Mouse (Mus musculus): ENCODE data around the gene Hoxc4. TPM values are rescaled to one million over a fixed set of nuclear protein-coding genes. Genes with fewer than 3 reads are reported as not detected.

The Hoxc4 gene
- total and polyA plus RNA-seq, 2 experiments from 2014 or later: not detected

- Histone ChIP-seq H3K27ac (ENCODE audit: low read depth) (no peak overlapping the region), H3K4me2 (ENCODE audit: low read depth, low read length) (peak overlapping the region; percentile 17; the same call in 1 of the 2 replicates), H3K36me3 (replicated peaks; ENCODE audit: control insufficient read depth, insufficient read depth, low read length) (no peaks in the 10 kb centered on the region), H3K27me3 (ENCODE audit: control insufficient read depth, insufficient read depth, low read length) (peaks cover 89% of the 10 kb centered on the region), H3K4me1 (ENCODE audit: control insufficient read depth, insufficient read depth) (no peaks in the 10 kb centered on the region), H3K4me3 (ENCODE audit: low read depth, low read length) (0 out of 2 replicates have a peak overlapping the region, but pooled peaks have one; percentile 6), H3K9ac (replicated peaks; ENCODE audit: low read depth, low read length) (no peak overlapping the region), H3K9me3 (replicated peaks; ENCODE audit: control insufficient read depth, low read length) (no peaks in the 10 kb centered on the region)
- no peak for DNase-seq (ENCODE audit: low spot score)
- no peak for TF ChIP-seq EP300 (IDR thresholded peaks at IDR 0.05; ENCODE audit: low read depth)
- TF ChIP-seq CTCF (IDR thresholded peaks at IDR 0.05; ENCODE audit: low read depth): no peak
- no peak for ATAC-seq (ENCODE audit: insufficient read depth, low read depth)
- under 1% methylated on average over 18 of the region's 18 CpGs for WGBS
Measured at GRCm38 (mm10) chr15:103069173-103069572, 50.4 kb downstream of the Hoxc4 start.

GRCm38 (mm10) chr15:103071266-103071665 is 52.5 kb downstream of the Hoxc4 start:
- H3K27ac ChIP-seq (ENCODE audit: low read depth): no peak overlapping the region
- no peak for DNase-seq (ENCODE audit: low spot score)
- H3K4me1 ChIP-seq (ENCODE audit: control insufficient read depth, insufficient read depth): no peaks in the 10 kb centered on the region
- 36% methylated on average over 5 of the region's 5 CpGs for WGBS
- no peak overlapping the region for H3K4me3 ChIP-seq (ENCODE audit: low read depth, low read length)
- peaks cover 88% of the 10 kb centered on the region for H3K27me3 ChIP-seq (ENCODE audit: control insufficient read depth, insufficient read depth, low read length)
- no peak overlapping the region for H3K4me2 ChIP-seq (ENCODE audit: low read depth, low read length)
- H3K36me3 ChIP-seq (replicated peaks; ENCODE audit: control insufficient read depth, insufficient read depth, low read length): no peaks in the 10 kb centered on the region
- TF ChIP-seq CTCF (IDR thresholded peaks at IDR 0.05; ENCODE audit: low read depth) (no peak), EP300 (IDR thresholded peaks at IDR 0.05; ENCODE audit: low read depth) (no peak)
- H3K9me3 ChIP-seq (replicated peaks; ENCODE audit: control insufficient read depth, low read length): no peaks in the 10 kb centered on the region
- no peak for ATAC-seq (ENCODE audit: insufficient read depth, low read depth)
- H3K9ac ChIP-seq (replicated peaks; ENCODE audit: low read depth, low read length): no peak overlapping the region

GRCm38 (mm10) chr15:103074663-103075415 is 56.1 kb downstream of the Hoxc4 start:
- H3K27ac ChIP-seq (ENCODE audit: low read depth): no peak overlapping the region
- H3K36me3 ChIP-seq (replicated peaks; ENCODE audit: control insufficient read depth, insufficient read depth, low read length): no peaks in the 10 kb centered on the region
- H3K4me3 ChIP-seq (ENCODE audit: low read depth, low read length): no peak overlapping the region
- TF ChIP-seq CTCF (IDR thresholded peaks at IDR 0.05; ENCODE audit: low read depth): no peak
- no peak for TF ChIP-seq EP300 (IDR thresholded peaks at IDR 0.05; ENCODE audit: low read depth)
- no peaks in the 10 kb centered on the region for H3K4me1 ChIP-seq (ENCODE audit: control insufficient read depth, insufficient read depth)
- ATAC-seq (ENCODE audit: insufficient read depth, low read depth): no peak
- H3K27me3 ChIP-seq (ENCODE audit: control insufficient read depth, insufficient read depth, low read length): peaks cover 54% of the 10 kb centered on the region
- H3K9me3 ChIP-seq (replicated peaks; ENCODE audit: control insufficient read depth, low read length): no peaks in the 10 kb centered on the region
- H3K4me2 ChIP-seq (ENCODE audit: low read depth, low read length): no peak overlapping the region
- no peak for DNase-seq (ENCODE audit: low spot score)
- H3K9ac ChIP-seq (replicated peaks; ENCODE audit: low read depth, low read length): no peak overlapping the region
- WGBS: 25% methylated on average over 11 of the region's 11 CpGs

- Histone ChIP-seq H3K9ac (replicated peaks; ENCODE audit: low read depth, low read length) (no peak overlapping the region), H3K4me1 (ENCODE audit: control insufficient read depth, insufficient read depth) (no peaks in the 10 kb centered on the region), H3K27me3 (ENCODE audit: control insufficient read depth, insufficient read depth, low read length) (peaks cover 49% of the 10 kb centered on the region), H3K27ac (ENCODE audit: low read depth) (no peak overlapping the region), H3K4me3 (ENCODE audit: low read depth, low read length) (no peak overlapping the region), H3K4me2 (ENCODE audit: low read depth, low read length) (no peak overlapping the region), H3K9me3 (replicated peaks; ENCODE audit: control insufficient read depth, low read length) (no peaks in the 10 kb centered on the region), H3K36me3 (replicated peaks; ENCODE audit: control insufficient read depth, insufficient read depth, low read length) (no peaks in the 10 kb centered on the region)
- TF ChIP-seq EP300 (IDR thresholded peaks at IDR 0.05; ENCODE audit: low read depth) (no peak), CTCF (IDR thresholded peaks at IDR 0.05; ENCODE audit: low read depth) (no peak)
- ATAC-seq (ENCODE audit: insufficient read depth, low read depth): no peak
- 56% methylated on average over 2 of the region's 2 CpGs for WGBS
- no peak for DNase-seq (ENCODE audit: low spot score)
Measured at GRCm38 (mm10) chr15:103077673-103078072, 58.9 kb downstream of the Hoxc4 start.

- WGBS: 29% methylated on average over 4 of the region's 4 CpGs
- no peak for TF ChIP-seq EP300 (IDR thresholded peaks at IDR 0.05; ENCODE audit: low read depth)
- no peak for TF ChIP-seq CTCF (IDR thresholded peaks at IDR 0.05; ENCODE audit: low read depth)
Measured at GRCm38 (mm10) chr15:103082622-103083021, 63.9 kb downstream of the Hoxc4 start.

GRCm38 (mm10) chr15:103083598-103083997 is 64.9 kb downstream of the Hoxc4 start:
- no peak overlapping the region for H3K4me2 ChIP-seq (ENCODE audit: low read depth, low read length)
- peaks cover 80% of the 10 kb centered on the region for H3K27me3 ChIP-seq (ENCODE audit: control insufficient read depth, insufficient read depth, low read length)
- H3K4me1 ChIP-seq (ENCODE audit: control insufficient read depth, insufficient read depth): peaks cover 18% of the 10 kb centered on the region
- WGBS: 28% methylated on average over 1 of the region's 1 CpGs
- DNase-seq (ENCODE audit: low spot score) (no peak), ATAC-seq (ENCODE audit: insufficient read depth, low read depth) (no peak)
- H3K9me3 ChIP-seq (replicated peaks; ENCODE audit: control insufficient read depth, low read length): no peaks in the 10 kb centered on the region
- H3K4me3 ChIP-seq (ENCODE audit: low read depth, low read length): no peak overlapping the region
- no peak overlapping the region for H3K9ac ChIP-seq (replicated peaks; ENCODE audit: low read depth, low read length)
- no peaks in the 10 kb centered on the region for H3K36me3 ChIP-seq (replicated peaks; ENCODE audit: control insufficient read depth, insufficient read depth, low read length)
- no peak for TF ChIP-seq EP300 (IDR thresholded peaks at IDR 0.05; ENCODE audit: low read depth)
- no peak for TF ChIP-seq CTCF (IDR thresholded peaks at IDR 0.05; ENCODE audit: low read depth)
- H3K27ac ChIP-seq (ENCODE audit: low read depth): no peak overlapping the region

More at GRCm38 (mm10) chr15:103082622-103083021, 63.9 kb downstream of the Hoxc4 start:
- Histone ChIP-seq H3K4me1 (ENCODE audit: control insufficient read depth, insufficient read depth) (peaks cover 18% of the 10 kb centered on the region), H3K9ac (replicated peaks; ENCODE audit: low read depth, low read length) (no peak overlapping the region), H3K4me2 (ENCODE audit: low read depth, low read length) (no peak overlapping the region), H3K27ac (ENCODE audit: low read depth) (no peak overlapping the region), H3K9me3 (replicated peaks; ENCODE audit: control insufficient read depth, low read length) (no peaks in the 10 kb centered on the region), H3K36me3 (replicated peaks; ENCODE audit: control insufficient read depth, insufficient read depth, low read length) (no peaks in the 10 kb centered on the region), H3K4me3 (ENCODE audit: low read depth, low read length) (no peak overlapping the region), H3K27me3 (ENCODE audit: control insufficient read depth, insufficient read depth, low read length) (peaks cover 70% of the 10 kb centered on the region)
- ATAC-seq (ENCODE audit: insufficient read depth, low read depth) (no peak), DNase-seq (ENCODE audit: low spot score) (no peak)
